Mouse (Mus musculus): ENCODE results near the gene Nectin2. TPM values are rescaled to one million over a fixed set of nuclear protein-coding genes. Genes with fewer than 3 reads are reported as not detected.

Gene Nectin2
- polyA plus RNA-seq, 1 experiment from 2014 or later: 89.0 TPM

DNA sequence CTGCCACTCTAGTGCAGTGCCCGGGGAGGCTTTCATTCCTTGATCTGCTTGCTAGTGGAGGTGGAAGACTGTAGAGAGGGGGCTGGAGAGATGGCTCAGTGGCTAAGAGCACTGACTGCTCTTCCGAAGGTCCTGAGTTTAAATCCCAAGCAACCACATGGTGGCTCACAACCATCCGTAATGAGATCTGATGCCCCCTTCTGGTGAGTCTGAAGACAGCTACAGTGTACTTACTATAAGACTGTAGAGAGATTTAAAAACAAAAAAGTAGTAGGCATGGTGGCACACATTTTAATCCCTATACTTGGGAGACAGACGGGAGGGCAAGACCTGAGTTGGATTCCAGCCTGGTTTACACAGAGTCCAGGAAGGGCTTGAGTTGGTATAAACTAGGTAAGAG, 37.9 kb downstream of the Nectin2 start:
- H3K36me3 ChIP-seq: peaks cover 67% of the 10 kb centered on the region
- H3K9me3 ChIP-seq: no peaks in the 10 kb centered on the region
- H3K4me3 ChIP-seq: no peak overlapping the region
- DNase-seq (ENCODE audit: low spot score): no peak
- WGBS: 84% methylated on average over 4 of the region's 4 CpGs
- peaks cover 23% of the 10 kb centered on the region for H3K4me1 ChIP-seq (replicated peaks)
- H3K27ac ChIP-seq: no peak overlapping the region
- no peaks in the 10 kb centered on the region for H3K27me3 ChIP-seq (ENCODE audit: insufficient read depth, poor library complexity, severe bottlenecking)

DNA sequence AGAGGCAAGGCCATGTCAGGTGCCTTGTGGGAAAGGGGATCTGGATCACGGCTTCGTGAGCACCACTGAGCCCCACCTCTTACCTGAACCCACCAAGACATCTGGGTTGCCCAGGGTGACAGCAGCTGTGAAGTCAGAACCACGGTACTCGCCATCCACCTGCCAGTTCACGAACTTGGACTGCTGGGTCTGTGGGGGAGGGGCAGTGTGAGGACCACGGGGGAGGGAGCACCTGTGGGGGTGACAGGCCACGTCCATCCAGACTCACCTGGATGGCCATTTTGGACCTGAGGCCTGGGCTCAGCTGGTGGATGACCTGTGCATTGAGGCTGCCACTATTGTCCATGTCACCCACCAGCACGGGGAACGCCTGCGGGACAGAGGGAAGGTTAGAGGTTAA, 39.6 kb downstream of the Nectin2 start:
- Histone ChIP-seq H3K9me3 (no peaks in the 10 kb centered on the region), H3K4me1 (replicated peaks) (peaks cover 13% of the 10 kb centered on the region), H3K27me3 (ENCODE audit: insufficient read depth, poor library complexity, severe bottlenecking) (no peaks in the 10 kb centered on the region), H3K27ac (no peak overlapping the region), H3K4me3 (no peak overlapping the region), H3K36me3 (peaks cover 79% of the 10 kb centered on the region)
- WGBS: 93% methylated on average over 10 of the region's 10 CpGs
- no peak for DNase-seq (ENCODE audit: low spot score)

DNA sequence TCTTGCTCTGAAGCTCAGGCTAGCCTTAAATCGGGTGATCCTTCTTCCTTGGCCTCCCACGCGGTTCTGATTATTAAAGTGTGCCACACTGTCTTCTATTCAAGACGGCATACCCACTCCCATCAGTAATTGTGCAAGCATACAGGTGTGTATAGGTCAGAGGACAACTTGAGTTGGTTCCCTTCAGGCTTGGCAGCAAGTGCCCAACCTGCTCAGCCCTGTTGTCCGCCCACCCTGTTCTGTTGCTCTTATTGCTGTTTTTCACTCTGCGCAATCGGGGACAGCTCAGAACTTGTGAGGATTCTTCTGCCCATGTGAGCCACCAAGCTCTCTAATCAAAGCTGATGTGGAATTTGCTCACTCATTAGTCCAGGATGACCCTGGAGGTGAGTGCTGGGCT, 45.0 kb downstream of the Nectin2 start:
- H3K36me3 ChIP-seq: peaks cover 88% of the 10 kb centered on the region
- no peaks in the 10 kb centered on the region for H3K27me3 ChIP-seq (ENCODE audit: insufficient read depth, poor library complexity, severe bottlenecking)
- 94% methylated on average over 7 of the region's 7 CpGs for WGBS
- no peak overlapping the region for H3K27ac ChIP-seq
- peaks cover 17% of the 10 kb centered on the region for H3K4me1 ChIP-seq (replicated peaks)
- no peaks in the 10 kb centered on the region for H3K9me3 ChIP-seq
- H3K4me3 ChIP-seq: no peak overlapping the region
- DNase-seq (ENCODE audit: low spot score): no peak

DNA sequence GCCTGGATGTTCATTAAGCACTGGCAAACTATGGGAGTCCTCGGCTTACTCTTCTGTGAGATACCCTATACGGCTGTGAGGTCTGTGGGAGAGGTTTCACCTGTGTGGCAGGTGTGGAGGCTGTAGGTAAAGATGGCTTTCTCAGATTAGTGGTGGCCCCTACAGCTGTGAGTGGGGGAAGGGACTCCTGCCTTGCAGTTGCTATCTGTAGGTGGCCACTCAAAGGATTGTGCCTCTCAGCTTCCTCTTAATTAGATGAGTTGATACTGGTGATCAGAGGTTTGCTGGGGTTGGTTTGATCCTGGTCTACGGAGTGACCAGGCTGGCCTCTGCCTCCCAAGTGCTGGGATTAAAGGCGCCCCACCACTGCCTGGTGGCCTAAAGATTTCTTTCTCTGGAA, 45.8 kb downstream of the Nectin2 start:
- Histone ChIP-seq H3K9me3 (no peaks in the 10 kb centered on the region), H3K4me3 (no peak overlapping the region), H3K27ac (no peak overlapping the region), H3K27me3 (ENCODE audit: insufficient read depth, poor library complexity, severe bottlenecking) (no peaks in the 10 kb centered on the region), H3K36me3 (peaks cover 80% of the 10 kb centered on the region), H3K4me1 (replicated peaks) (peaks cover 23% of the 10 kb centered on the region)
- WGBS: 87% methylated on average over 4 of the region's 4 CpGs
- DNase-seq (ENCODE audit: low spot score): no peak

DNA sequence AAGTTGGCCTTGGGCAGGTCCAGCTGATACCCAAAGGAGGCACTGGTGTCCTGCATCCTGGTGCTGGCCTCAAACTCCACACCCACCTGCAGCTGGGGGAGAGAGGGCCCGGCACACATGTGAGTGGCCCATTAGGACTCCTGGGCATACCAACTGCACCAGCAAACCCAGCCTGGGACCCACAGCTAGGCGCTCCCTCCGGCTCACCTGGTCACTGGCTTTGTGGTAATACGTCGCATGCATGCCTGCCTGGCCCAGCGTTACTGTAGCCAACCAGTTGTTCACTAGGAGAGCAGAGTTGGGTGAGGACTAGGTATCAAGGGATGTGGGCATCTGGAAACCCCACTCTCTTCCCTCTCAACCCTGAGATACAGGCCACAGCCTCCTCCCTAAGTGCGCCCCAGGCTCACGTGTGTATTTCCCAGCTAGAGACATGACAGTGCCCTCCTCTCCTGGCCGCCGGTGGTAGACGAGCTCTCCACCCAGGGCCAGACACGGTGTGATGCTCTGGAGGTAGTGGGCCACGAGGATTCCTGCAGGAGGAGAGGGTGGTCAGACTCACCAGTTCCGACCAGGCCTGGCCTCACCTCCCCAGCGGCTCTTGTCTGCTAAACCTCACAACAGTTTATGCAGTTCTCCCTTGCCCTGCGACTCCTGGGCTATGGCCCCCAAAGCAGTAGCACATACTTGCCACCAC, 47.3 kb downstream of the Nectin2 start:
- 89% methylated on average over 16 of the region's 16 CpGs for WGBS
- DNase-seq (ENCODE audit: low spot score): no peak
- H3K36me3 ChIP-seq: peaks cover 65% of the 10 kb centered on the region

DNA sequence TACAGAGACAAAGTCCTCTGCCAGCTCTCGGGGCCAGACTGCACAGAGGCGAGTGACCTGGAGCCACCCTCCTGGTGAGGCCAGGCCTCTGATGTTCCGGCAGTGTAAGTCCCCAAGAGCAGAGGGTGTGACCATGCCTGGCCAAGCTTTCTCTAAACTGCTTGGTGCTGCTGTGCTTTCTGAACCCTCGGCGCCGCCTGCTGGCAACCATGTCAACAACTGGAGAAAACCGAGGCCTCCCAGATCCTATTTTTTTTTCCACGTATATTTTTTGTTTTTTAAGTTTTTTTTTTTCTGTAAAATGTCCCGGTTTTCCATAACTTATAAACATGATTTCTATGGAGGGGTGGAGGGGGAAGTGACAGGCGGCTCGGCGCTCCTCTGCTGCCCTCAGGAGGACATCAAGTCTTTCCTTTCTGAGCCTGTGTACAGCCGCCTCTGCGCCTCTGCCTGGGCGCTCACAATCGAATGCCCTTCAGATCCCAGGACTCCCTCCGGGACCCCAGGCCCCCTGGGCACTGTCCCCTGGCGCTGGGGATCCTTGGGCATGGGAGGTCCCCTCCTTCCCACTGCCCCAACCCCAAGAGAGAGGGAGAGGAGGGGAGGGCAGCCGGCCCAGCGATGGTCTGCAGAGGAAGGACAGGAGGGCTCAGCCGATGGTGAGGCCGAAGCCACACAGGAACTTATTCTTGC, 49.1 kb downstream of the Nectin2 start:
- peak; percentile 71 for DNase-seq (ENCODE audit: low spot score)
- Histone ChIP-seq H3K27ac (0 out of 2 replicates have a peak overlapping the region, but pooled peaks have one; percentile 37), H3K9me3 (peaks cover 8% of the 10 kb centered on the region), H3K4me1 (replicated peaks) (peaks cover 44% of the 10 kb centered on the region), H3K27me3 (ENCODE audit: insufficient read depth, poor library complexity, severe bottlenecking) (no peaks in the 10 kb centered on the region), H3K36me3 (peaks cover 59% of the 10 kb centered on the region), H3K4me3 (no peak overlapping the region)
- 27% methylated on average over 22 of the region's 22 CpGs for WGBS

More for the DNA sequence above, 47.3 kb downstream of the Nectin2 start:
- Histone ChIP-seq H3K27ac (no peak overlapping the region), H3K4me3 (no peak overlapping the region), H3K4me1 (replicated peaks) (peaks cover 37% of the 10 kb centered on the region), H3K27me3 (ENCODE audit: insufficient read depth, poor library complexity, severe bottlenecking) (no peaks in the 10 kb centered on the region), H3K9me3 (no peaks in the 10 kb centered on the region)

DNA sequence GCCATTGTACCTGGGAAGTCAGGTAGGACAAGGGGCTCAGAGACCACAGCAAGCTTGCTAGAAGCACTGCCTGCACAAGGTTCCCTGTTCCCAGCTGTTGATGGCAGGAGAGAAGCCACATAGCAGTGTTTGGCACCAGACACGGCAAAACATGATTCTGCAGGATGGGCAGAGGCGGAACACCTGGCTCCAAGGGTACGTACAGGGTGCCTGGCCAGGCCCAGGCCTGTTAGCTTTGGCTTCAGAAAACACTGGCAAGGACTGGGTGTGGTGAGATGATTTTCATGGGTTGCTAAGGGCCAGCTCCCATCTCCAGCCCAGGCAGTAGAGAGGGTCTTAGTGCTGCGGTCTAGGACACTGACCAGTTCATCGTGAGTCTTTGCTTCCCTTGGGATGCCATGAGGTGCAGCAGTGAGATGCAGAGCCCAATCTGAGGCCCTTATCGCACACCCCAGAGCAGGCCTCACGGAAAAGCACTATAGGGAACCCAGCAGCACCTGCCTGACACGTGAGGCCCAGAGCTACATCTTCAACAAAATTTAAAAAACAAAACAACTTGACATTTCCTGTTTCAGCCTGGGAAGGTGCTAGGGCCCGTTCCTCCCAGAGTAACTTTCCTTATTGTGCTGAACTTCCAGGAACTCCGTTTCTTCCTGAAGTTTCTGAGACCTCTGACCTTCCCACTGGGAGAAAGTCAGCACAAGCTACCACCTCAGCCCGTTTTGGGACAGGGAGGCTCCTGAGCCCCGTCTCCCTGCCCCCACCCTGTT, 49.8 kb downstream of the Nectin2 start:
- H3K4me1 ChIP-seq (replicated peaks): peaks cover 44% of the 10 kb centered on the region
- no peak overlapping the region for H3K27ac ChIP-seq
- peaks cover 60% of the 10 kb centered on the region for H3K36me3 ChIP-seq

DNA sequence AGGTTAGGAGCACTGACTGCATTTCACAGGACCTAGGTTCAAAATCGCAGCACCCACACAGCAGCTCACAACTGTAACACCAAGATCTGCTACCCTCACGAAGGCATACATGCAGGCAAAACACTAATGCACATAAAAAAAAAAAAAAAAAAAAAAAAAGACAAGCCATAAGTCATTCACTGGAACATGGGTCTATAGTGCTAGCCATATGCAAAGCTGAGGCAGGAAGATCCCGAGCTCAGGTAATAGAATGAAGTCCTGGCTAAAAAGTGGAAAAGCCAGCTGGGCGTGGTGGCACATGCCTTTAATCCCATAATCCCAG, 50.5 kb downstream of the Nectin2 start:
- Histone ChIP-seq H3K4me3 (0 out of 2 replicates have a peak overlapping the region, but pooled peaks have one; percentile 51), H3K27ac (peak overlapping the region; percentile 84; the same call in 1 of the 2 replicates), H3K36me3 (peaks cover 53% of the 10 kb centered on the region), H3K9me3 (peaks cover 9% of the 10 kb centered on the region), H3K4me1 (replicated peaks) (peaks cover 49% of the 10 kb centered on the region), H3K27me3 (ENCODE audit: insufficient read depth, poor library complexity, severe bottlenecking) (no peaks in the 10 kb centered on the region)
- 81% methylated on average over 4 of the region's 4 CpGs for WGBS
- no peak for DNase-seq (ENCODE audit: low spot score)

More for the DNA sequence above, 49.8 kb downstream of the Nectin2 start:
- Histone ChIP-seq H3K9me3 (peaks cover 9% of the 10 kb centered on the region), H3K27me3 (ENCODE audit: insufficient read depth, poor library complexity, severe bottlenecking) (no peaks in the 10 kb centered on the region), H3K4me3 (no peak overlapping the region)
- WGBS: 55% methylated on average over 12 of the region's 12 CpGs
- DNase-seq (ENCODE audit: low spot score): no peak

DNA sequence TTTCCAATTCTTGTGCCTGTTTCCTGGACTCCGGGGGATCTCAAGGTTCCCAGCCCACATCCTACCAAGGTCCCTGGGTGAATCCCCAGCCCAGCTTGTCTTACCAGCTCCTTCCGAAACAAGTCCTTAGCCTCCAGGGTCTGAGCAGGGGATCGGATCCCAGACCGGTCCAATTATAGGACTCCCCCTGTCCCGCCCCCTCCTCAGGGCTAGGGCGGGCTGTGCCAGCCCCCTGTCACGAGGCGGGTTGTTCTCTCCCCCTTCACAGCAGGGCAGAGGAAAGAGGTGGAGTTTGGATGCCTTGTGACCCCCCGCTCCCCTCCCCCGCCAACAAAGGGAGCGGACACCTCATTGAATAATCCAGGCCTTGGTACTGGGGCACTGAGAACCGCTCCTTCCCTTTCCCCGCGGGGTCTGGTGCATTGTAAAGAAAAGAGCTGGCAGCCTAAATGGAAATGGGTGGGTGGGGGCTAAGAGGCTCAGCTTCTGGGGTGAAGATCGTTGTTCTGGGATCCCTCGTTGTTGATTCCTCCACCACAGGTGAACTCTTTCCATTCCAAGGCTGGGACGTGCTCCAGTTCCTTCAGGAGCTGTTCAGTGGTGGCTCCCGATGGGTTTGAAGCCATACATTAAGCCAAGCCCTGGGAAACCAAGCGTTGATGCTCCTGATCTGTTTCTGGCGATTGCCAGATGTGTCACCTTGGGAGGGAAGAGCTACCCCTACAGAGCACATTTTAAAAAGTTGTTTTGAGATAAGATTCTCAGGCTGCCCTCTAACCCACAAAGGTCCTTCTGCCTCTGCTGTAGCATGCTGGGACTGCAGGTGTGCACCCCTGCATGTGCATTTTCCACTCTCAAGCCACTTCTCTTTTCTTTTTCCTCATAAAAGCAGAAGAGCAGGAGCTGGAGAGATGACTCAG, 51.1 kb downstream of the Nectin2 start, which contains the start of gene Apoe:
TSS of gene Apoe (minus strand) at position 282 of the 920 bp plus-strand sequence.
- peaks cover 9% of the 10 kb centered on the region for H3K9me3 ChIP-seq
- no peaks in the 10 kb centered on the region for H3K27me3 ChIP-seq (ENCODE audit: insufficient read depth, poor library complexity, severe bottlenecking)
- peak within 1 kb of the TSS; percentile 84 for H3K27ac ChIP-seq
- peak within 1 kb of the TSS; percentile 51 for H3K4me3 ChIP-seq
- WGBS: 1% methylated on average over 20 of the region's 20 CpGs
- H3K4me1 ChIP-seq (replicated peaks): peaks cover 51% of the 10 kb centered on the region
- DNase-seq (ENCODE audit: low spot score): peak; percentile 59
- peaks cover 47% of the 10 kb centered on the region for H3K36me3 ChIP-seq

DNA sequence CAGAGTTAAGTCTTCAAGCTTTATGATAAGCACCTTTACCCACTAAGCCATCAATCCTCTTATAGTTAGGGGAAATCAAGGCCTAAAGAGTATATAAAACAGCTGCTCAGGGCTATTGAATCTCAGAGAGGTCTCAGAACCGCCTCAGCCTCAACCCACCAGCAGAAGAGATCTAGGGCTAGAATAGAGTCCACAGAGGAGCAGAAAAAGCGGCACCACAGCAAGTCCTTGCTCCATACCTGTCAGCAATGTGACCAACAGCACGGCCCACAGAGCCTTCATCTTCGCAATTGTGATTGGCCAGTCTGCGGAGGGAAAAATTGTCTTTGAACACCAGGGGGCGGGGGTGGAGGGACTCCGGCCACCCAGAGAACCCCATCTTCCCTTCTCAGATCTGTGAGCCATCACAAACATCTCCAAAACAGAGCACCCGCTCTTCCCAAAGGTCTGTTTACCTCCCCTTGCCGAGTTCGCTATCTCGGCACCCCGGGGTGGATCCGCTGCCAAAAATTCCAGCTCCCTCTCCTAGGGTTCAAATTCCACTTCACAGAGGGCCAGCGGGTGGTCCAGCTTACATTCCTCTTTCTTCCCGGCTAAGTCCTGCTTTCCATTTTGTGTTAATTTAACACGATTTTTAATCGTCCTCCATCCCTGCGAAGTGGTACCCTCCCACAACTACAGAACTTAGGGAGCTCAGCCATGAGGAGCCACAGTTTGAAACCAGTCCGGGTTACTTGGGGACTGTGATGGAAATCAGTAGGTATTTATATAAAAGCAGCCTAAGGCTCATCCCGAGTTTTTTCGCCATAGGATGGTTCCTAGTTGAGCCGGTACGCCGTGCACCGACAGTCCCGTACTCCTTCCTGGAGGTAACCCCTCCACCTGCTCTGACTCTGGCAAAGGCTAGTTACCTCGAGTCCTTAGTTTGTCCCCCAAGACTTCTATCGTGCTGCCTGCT, 52.1 kb downstream of the Nectin2 start:
- WGBS: 2% methylated on average over 28 of the region's 28 CpGs
- Histone ChIP-seq H3K27ac (peak overlapping the region; percentile 84), H3K27me3 (ENCODE audit: insufficient read depth, poor library complexity, severe bottlenecking) (no peaks in the 10 kb centered on the region), H3K36me3 (peaks cover 37% of the 10 kb centered on the region), H3K9me3 (peaks cover 9% of the 10 kb centered on the region), H3K4me3 (peak overlapping the region; percentile 51), H3K4me1 (replicated peaks) (peaks cover 60% of the 10 kb centered on the region)
- peak; percentile 60 for DNase-seq (ENCODE audit: low spot score)

DNA sequence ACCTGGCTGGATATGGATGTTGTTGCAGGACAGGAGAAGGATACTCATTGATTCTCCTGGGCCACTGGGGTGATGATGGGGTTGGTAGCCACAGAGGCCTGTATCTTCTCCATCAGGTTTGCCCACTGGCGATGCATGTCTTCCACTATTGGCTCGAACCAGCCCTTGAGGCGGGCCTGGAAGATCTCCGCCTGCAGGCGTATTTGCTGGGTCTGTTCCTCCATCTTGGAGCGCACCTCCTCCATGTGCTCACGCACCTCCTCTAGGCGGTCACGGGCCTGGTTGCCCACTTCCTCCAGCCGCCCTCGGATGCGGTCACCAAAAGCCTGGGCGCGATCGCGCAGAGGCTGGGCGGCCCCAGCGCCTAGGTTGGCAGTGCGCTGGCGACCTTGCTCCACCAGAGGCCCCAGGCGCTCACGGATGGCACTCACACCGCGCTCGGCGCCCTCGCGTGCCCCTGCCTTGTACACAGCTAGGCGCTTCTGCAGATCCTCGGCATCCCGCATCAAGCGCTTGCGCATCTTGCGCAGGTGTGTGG, 53.9 kb downstream of the Nectin2 start:
- Histone ChIP-seq H3K27me3 (ENCODE audit: insufficient read depth, poor library complexity, severe bottlenecking) (no peaks in the 10 kb centered on the region), H3K4me1 (replicated peaks) (peaks cover 71% of the 10 kb centered on the region), H3K36me3 (peaks cover 19% of the 10 kb centered on the region), H3K4me3 (peak overlapping the region; percentile 7; the same call in 1 of the 2 replicates), H3K27ac (no peak overlapping the region), H3K9me3 (peaks cover 9% of the 10 kb centered on the region)
- no peak for DNase-seq (ENCODE audit: low spot score)
- WGBS: 94% methylated on average over 34 of the region's 34 CpGs
